Comparison of ENCODE assay signal across 8 mouse cellular contexts in genomic region chr6:122892442-122893049, GRCm38 (mm10). TPM values are rescaled to one million over a fixed set of nuclear protein-coding genes. Genes with fewer than 3 reads are reported as not detected.
DNase-seq lines count a peak whose midpoint lies in the region; ATAC-seq lines count a peak whose summit lies in the region.

No protein-coding gene starts in this region.

- H3K4me2 ChIP-seq in intestine, embryonic 14.5 days (ENCODE audit: low read length), result no peak overlapping the region
- H3K4me2 ChIP-seq in intestine, embryonic 15.5 days (replicated peaks), result no peak overlapping the region

- peak; percentile 73 for DNase-seq in intestine, embryonic 14.5 days (ENCODE audit: low spot score)
- DNase-seq in WW6 (ENCODE audit: low read depth, low spot score), result peak; percentile 61
- DNase-seq in embryo, embryonic 10.5 days (ENCODE audit: low spot score), result peak; percentile 82
- DNase-seq in left cerebral cortex, postnatal 36 days (ENCODE audit: low spot score in 2 of 2), result peak; percentile 42 to 59
- DNase-seq in monocyte, adult 2 months (ENCODE audit: low read depth in 1 of 2, low spot score in 2 of 2), result peak; percentile 34 to 60
- DNase-seq in spleen, postnatal 4 days (ENCODE audit: low spot score in 2 of 2), result peak; percentile 62 to 85

- H3K27ac ChIP-seq in intestine, embryonic 14.5 days (ENCODE audit: low read depth), result no peak overlapping the region
- H3K27ac ChIP-seq in intestine, embryonic 15.5 days, result no peak overlapping the region

- WGBS in intestine, embryonic 14.5 days, result 15% methylated on average over 2 of the region's 2 CpGs
- WGBS in intestine, embryonic 15.5 days, result 9% methylated on average over 2 of the region's 2 CpGs

- H3K9ac ChIP-seq in intestine, embryonic 14.5 days (ENCODE audit: low read length), result no peak overlapping the region
- no peak overlapping the region for H3K9ac ChIP-seq in intestine, embryonic 15.5 days

- no peak for ATAC-seq in intestine, embryonic 14.5 days (replicated peaks; ENCODE audit: low FRiP score, low TSS enrichment, low read depth)
- no peak for ATAC-seq in intestine, embryonic 15.5 days
- peak; percentile 88 to 94; a peak in 3 of 4 replicates for ATAC-seq in hematopoietic stem cell, adult 5-6 weeks (replicated peaks in 1 of 2; ENCODE audit: insufficient read depth in 1 of 2, low FRiP score in 2 of 2, low TSS enrichment in 1 of 2, low read depth in 1 of 2, poor library complexity in 2 of 2, severe bottlenecking in 2 of 2)

- H3K4me1 ChIP-seq in intestine, embryonic 14.5 days (replicated peaks; ENCODE audit: control insufficient read depth, insufficient read depth, low read length), result no peaks in the 10 kb centered on the region
- H3K4me1 ChIP-seq in intestine, embryonic 15.5 days (replicated peaks), result no peaks in the 10 kb centered on the region

- H3K9me3 ChIP-seq in intestine, embryonic 14.5 days (ENCODE audit: control insufficient read depth, low read length), result no peaks in the 10 kb centered on the region
- H3K9me3 ChIP-seq in intestine, embryonic 15.5 days, result no peaks in the 10 kb centered on the region

- peaks cover 31% of the 10 kb centered on the region for H3K36me3 ChIP-seq in intestine, embryonic 14.5 days (ENCODE audit: control insufficient read depth, insufficient read depth, low read length)
- peaks cover 16% of the 10 kb centered on the region for H3K36me3 ChIP-seq in intestine, embryonic 15.5 days

- H3K27me3 ChIP-seq in intestine, embryonic 14.5 days (replicated peaks; ENCODE audit: control insufficient read depth, insufficient read depth, low read length), result no peaks in the 10 kb centered on the region
- no peaks in the 10 kb centered on the region for H3K27me3 ChIP-seq in intestine, embryonic 15.5 days (replicated peaks)

- intact Hi-C loops in left cerebral cortex, postnatal 36 days (cut with DNase I), result loop anchor here (5.0 to 10.0 kb wide), 2 partner anchors 292 to 1370 kb away; no protein-coding TSS in a partner anchor

- H3K4me3 ChIP-seq in intestine, embryonic 14.5 days (ENCODE audit: low read depth, low read length), result no peak overlapping the region
- no peak overlapping the region for H3K4me3 ChIP-seq in intestine, embryonic 15.5 days (replicated peaks)

RNA-seq across cellular contexts. Expression of gene Necap1, which starts 18.3 kb away (rescaled TPM):
- polyA plus RNA-seq in intestine, embryonic 14.5 days (2014; fragmentation: Nextera tagmentation; extraction: Ambion mirVana), result 50.2 and 55.1 TPM in 2 replicates
- polyA plus RNA-seq in intestine, embryonic 15.5 days (2015; fragmentation: Nextera tagmentation; extraction: Ambion mirVana), result 56.3 and 59.8 TPM in 2 replicates
- 16.7 and 21.1 TPM in 2 replicates for total RNA-seq in hematopoietic stem cell, adult 5-6 weeks (2017)
- 100 to 1,000 TPM; 170 to 184 TPM for total RNA-seq in left cerebral cortex, postnatal 36 days (2021)

RNA-seq across cellular contexts. Expression of gene Clec4a1, which starts 29.1 kb away (rescaled TPM):
- 3.6 and 3.9 TPM in 2 replicates for polyA plus RNA-seq in intestine, embryonic 14.5 days (2014; fragmentation: Nextera tagmentation; extraction: Ambion mirVana)
- 3.9 and 4.3 TPM in 2 replicates for polyA plus RNA-seq in intestine, embryonic 15.5 days (2015; fragmentation: Nextera tagmentation; extraction: Ambion mirVana)
- total RNA-seq in hematopoietic stem cell, adult 5-6 weeks (2017), result 0.50 and 3.9 TPM in 2 replicates
- under 1 TPM; 0.54 to 0.59 TPM for total RNA-seq in left cerebral cortex, postnatal 36 days (2021)

RNA-seq across cellular contexts. Expression of gene C3ar1, which starts 36.6 kb away (rescaled TPM):
- polyA plus RNA-seq in intestine, embryonic 14.5 days (2014; fragmentation: Nextera tagmentation; extraction: Ambion mirVana), result 1.8 and 1.9 TPM in 2 replicates
- 2.5 TPM in 2 replicates for polyA plus RNA-seq in intestine, embryonic 15.5 days (2015; fragmentation: Nextera tagmentation; extraction: Ambion mirVana)
- total RNA-seq in hematopoietic stem cell, adult 5-6 weeks (2017), result 0.19 and 0.55 TPM in 2 replicates
- total RNA-seq in left cerebral cortex, postnatal 36 days (2021), result under 1 TPM; 0.64 to 0.88 TPM

RNA-seq across cellular contexts. Expression of gene Clec4a3, which starts 59.8 kb away (rescaled TPM):
- polyA plus RNA-seq in intestine, embryonic 14.5 days (2014; fragmentation: Nextera tagmentation; extraction: Ambion mirVana), result 1.9 and 3.7 TPM in 2 replicates
- polyA plus RNA-seq in intestine, embryonic 15.5 days (2015; fragmentation: Nextera tagmentation; extraction: Ambion mirVana), result 3.7 and 4.3 TPM in 2 replicates
- 3.7 and 6.4 TPM in 2 replicates for total RNA-seq in hematopoietic stem cell, adult 5-6 weeks (2017)
- 1 to 10 TPM; 1.4 to 2.0 TPM for total RNA-seq in left cerebral cortex, postnatal 36 days (2021)

Comparison
In these comparisons a context has a peak if more than half of its experiments do, and no peak if none do; other contexts are left out.
1. ATAC-seq: peak in hematopoietic stem cell, adult 5-6 weeks (2 of 2); none in intestine, embryonic 14.5 days (single experiment) and intestine, embryonic 15.5 days (single experiment).
2. Peak in every context shown above with its lines, with median percentiles within 50 percentile points of each other: DNase-seq.